Mouse (Mus musculus): Measurements from ENCODE around the gene Dach2. TPM values are rescaled to one million over a fixed set of nuclear protein-coding genes. Genes with fewer than 3 reads are reported as not detected.

The Dach2 gene
- total and polyA plus RNA-seq, 3 experiments, result 0.13 TPM; not detected in 2

DNA sequence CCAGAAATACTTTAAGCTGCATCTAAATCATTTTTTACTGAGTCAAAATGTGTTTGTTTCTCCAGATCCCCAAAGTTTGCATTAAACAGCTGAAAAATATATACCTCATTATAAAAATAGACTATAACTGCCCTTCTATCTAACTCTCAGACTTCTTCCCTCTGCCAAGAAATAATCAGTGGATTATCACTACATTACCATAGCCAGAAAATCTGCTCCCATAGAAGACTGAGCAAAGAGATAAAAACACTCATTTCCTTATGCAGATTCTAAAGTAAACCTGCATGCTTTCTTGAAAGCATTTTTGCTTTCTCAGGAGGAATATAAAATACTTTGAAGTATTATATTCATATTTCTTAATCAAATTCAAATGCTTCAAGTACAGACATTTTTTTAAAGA is 368.8 kb downstream of the Dach2 start:
- DNase-seq (ENCODE audit: extremely low read depth), result no peak

DNA sequence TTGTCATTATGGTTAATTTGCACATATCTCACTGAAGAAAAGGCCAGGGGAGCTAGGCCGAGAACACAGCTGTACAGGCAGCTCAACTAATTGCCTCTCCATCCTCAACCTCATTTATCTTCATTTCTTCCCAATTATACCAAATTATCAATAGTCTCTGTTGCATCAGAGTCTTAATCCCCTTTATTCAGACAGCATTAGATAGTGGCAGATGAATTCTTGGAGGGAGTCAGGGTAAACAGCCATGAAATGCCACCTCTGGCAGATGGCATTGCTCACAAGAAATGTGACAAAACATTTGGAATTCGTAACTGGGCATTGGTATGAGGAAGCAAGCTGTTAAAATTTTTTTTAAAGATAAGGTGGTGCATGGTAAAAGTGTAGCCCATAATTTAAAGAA is 389.9 kb downstream of the Dach2 start:
- TF ChIP-seq UBTF (IDR thresholded peaks at IDR 0.05; ENCODE audit: low read depth, low read length) (no peak), NELFE (IDR thresholded peaks at IDR 0.05; ENCODE audit: low read depth, low read length) (no peak), POLR2A (IDR thresholded peaks at IDR 0.05; ENCODE audit: low read depth, low read length) (no peak), SMC3 (IDR thresholded peaks at IDR 0.05; ENCODE audit: low read depth, low read length) (no peak)
- no peak overlapping the region for H3K4me2 ChIP-seq (ENCODE audit: insufficient read depth, low read depth, poor library complexity, severe bottlenecking)
- dilution Hi-C loops (cut with MboI; ENCODE audit: extremely low pct_ligation_motif_present, extremely low pct_unique_long_range_greater_than_20kb, low sequenced_read_pairs), result no loop called here
- H3K4me1 ChIP-seq (ENCODE audit: control insufficient read depth in 1 of 2, insufficient read depth in 2 of 2), result no peaks in the 10 kb centered on the region
- H3K79me2 ChIP-seq (replicated peaks; ENCODE audit: control insufficient read depth, extremely low read depth, insufficient read depth, poor library complexity, severe bottlenecking), result no peaks in the 10 kb centered on the region
- DNase-seq (ENCODE audit: extremely low read depth), result no peak
- H3K9me3 ChIP-seq (replicated peaks; ENCODE audit: low read length), result no peaks in the 10 kb centered on the region
- H3K27ac ChIP-seq (ENCODE audit: insufficient read depth, low read depth), result no peak overlapping the region
- H3K36me3 ChIP-seq (replicated peaks in 1 of 2; ENCODE audit: control insufficient read depth in 1 of 2, insufficient read depth in 1 of 2, low read length in 1 of 2), result no peaks in the 10 kb centered on the region
- no peak overlapping the region for H3K9ac ChIP-seq (ENCODE audit: insufficient read depth, low read depth)
- H3K27me3 ChIP-seq (replicated peaks), result no peaks in the 10 kb centered on the region
- in situ Hi-C loops (cut with MboI; ENCODE audit: low pct_ligation_motif_present, low pct_unique_long_range_greater_than_20kb, low sequenced_read_pairs), result no loop called here
- H3K4me3 ChIP-seq (replicated peaks in 1 of 3; ENCODE audit: low read depth in 2 of 3, low read length in 2 of 3, poor library complexity in 1 of 3), result no peak overlapping the region

More for the DNA sequence above, 368.8 kb downstream of the Dach2 start:
- no peak overlapping the region for H3K9ac ChIP-seq (ENCODE audit: insufficient read depth, low read depth)
- no peaks in the 10 kb centered on the region for H3K36me3 ChIP-seq (replicated peaks in 1 of 2; ENCODE audit: control insufficient read depth in 1 of 2, insufficient read depth in 1 of 2, low read length in 1 of 2)
- no peak for TF ChIP-seq HCFC1 (IDR thresholded peaks at IDR 0.05; ENCODE audit: low read depth, low read length)
- TF ChIP-seq ZC3H11A (IDR thresholded peaks at IDR 0.05; ENCODE audit: low read depth, low read length), result no peak
- no peak for TF ChIP-seq TCF12 (IDR thresholded peaks at IDR 0.05; ENCODE audit: low read depth, low read length)
- TF ChIP-seq TBP (conservative IDR thresholded peaks at IDR 0.05; ENCODE audit: low read depth, low read length), result no peak
- no peak for TF ChIP-seq SIN3A (IDR thresholded peaks at IDR 0.05; ENCODE audit: low read length)
- TF ChIP-seq KAT2A (IDR thresholded peaks at IDR 0.05; ENCODE audit: insufficient replicate concordance, low read length), result no peak
- TF ChIP-seq RCOR1 (conservative IDR thresholded peaks at IDR 0.05; ENCODE audit: low read depth, low read length), result no peak
- no peak for TF ChIP-seq MAX (IDR thresholded peaks at IDR 0.05; ENCODE audit: low read length)
- TF ChIP-seq ZNF384 (IDR thresholded peaks at IDR 0.05; ENCODE audit: low read depth, low read length), result no peak
- TF ChIP-seq CTCF (conservative IDR thresholded peaks at IDR 0.05 in 1 of 2, IDR thresholded peaks at IDR 0.05 in 1 of 2; ENCODE audit: low read depth in 2 of 2, low read length in 2 of 2), result no peak
- no peak for TF ChIP-seq BHLHE40 (IDR thresholded peaks at IDR 0.05; ENCODE audit: low read depth, low read length)
- no peak for TF ChIP-seq CHD2 (IDR thresholded peaks at IDR 0.05; ENCODE audit: low read length)
- TF ChIP-seq MEF2A (IDR thresholded peaks at IDR 0.05; ENCODE audit: borderline replicate concordance, low read depth, low read length), result no peak
- no peak for TF ChIP-seq E2F4 (IDR thresholded peaks at IDR 0.05; ENCODE audit: insufficient replicate concordance, low read depth, low read length)
- no peak for TF ChIP-seq GABPA (IDR thresholded peaks at IDR 0.05; ENCODE audit: insufficient replicate concordance, low read depth, low read length)
- no peak for TF ChIP-seq MYC (IDR thresholded peaks at IDR 0.05; ENCODE audit: low read depth, low read length)
- H3K79me2 ChIP-seq (replicated peaks; ENCODE audit: control insufficient read depth, extremely low read depth, insufficient read depth, poor library complexity, severe bottlenecking), result no peaks in the 10 kb centered on the region
- H3K4me2 ChIP-seq (ENCODE audit: insufficient read depth, low read depth, poor library complexity, severe bottlenecking), result no peak overlapping the region
- no peak overlapping the region for H3K4me3 ChIP-seq (replicated peaks in 1 of 3; ENCODE audit: low read depth in 2 of 3, low read length in 2 of 3, poor library complexity in 1 of 3)
- no peaks in the 10 kb centered on the region for H3K27me3 ChIP-seq (replicated peaks)
- H3K27ac ChIP-seq (ENCODE audit: insufficient read depth, low read depth), result no peak overlapping the region
- H3K4me1 ChIP-seq (ENCODE audit: control insufficient read depth in 1 of 2, insufficient read depth in 2 of 2), result no peaks in the 10 kb centered on the region
- no peaks in the 10 kb centered on the region for H3K9me3 ChIP-seq (replicated peaks; ENCODE audit: low read length)
- dilution Hi-C loops (cut with MboI; ENCODE audit: extremely low pct_ligation_motif_present, extremely low pct_unique_long_range_greater_than_20kb, low sequenced_read_pairs) (no loop called here), in situ Hi-C loops (cut with MboI; ENCODE audit: low pct_ligation_motif_present, low pct_unique_long_range_greater_than_20kb, low sequenced_read_pairs) (no loop called here)

All from CH12.LX (cell line).